Mouse (Mus musculus) stomach, embryonic 14.5 days (tissue): ENCODE results near the gene Crybb2. TPM values are rescaled to one million over a fixed set of nuclear protein-coding genes. Genes with fewer than 3 reads are reported as not detected.
A peak's percentile ranks its signal among the peaks of the same experiment; 100 is the strongest.

Experiments used
- ATAC-seq: fragments of 200-750 bp; cut with Nextera tagmentation; 2 replicates; pipeline ENCODE4 v1.8.0; 2017; ENCODE audit warnings: low read depth, moderate TSS enrichment; ENCODE audit not compliant: insufficient number of reproducible peaks, insufficient read depth, low FRiP score
- H3K27ac ChIP-seq: fragments of 300-500 bp; sonication (generic); 2 replicates; pipeline ENCODE4 v1.5.1; 2014; ENCODE audit warnings: mild to moderate bottlenecking, low read length, moderate library complexity, mixed read lengths
- H3K27me3 ChIP-seq: fragments of 300-500 bp; sonication (generic); 2 replicates; pipeline ENCODE4 v1.6.1; 2014; ENCODE audit warnings: low read length, control low read depth, mixed read lengths; ENCODE audit not compliant: control insufficient read depth, insufficient read depth
- H3K36me3 ChIP-seq: fragments of 300-500 bp; sonication (generic); 2 replicates; pipeline ENCODE4 v1.6.1; 2014; ENCODE audit warnings: mild to moderate bottlenecking, control low read depth, low read length, moderate library complexity, mixed read lengths; ENCODE audit not compliant: control insufficient read depth, insufficient read depth
- H3K4me1 ChIP-seq: fragments of 300-500 bp; sonication (generic); 2 replicates; pipeline ENCODE4 v1.6.1; 2014; ENCODE audit warnings: low read length, control low read depth, mixed read lengths; ENCODE audit not compliant: control insufficient read depth, insufficient read depth
- H3K4me2 ChIP-seq: fragments of 300-500 bp; sonication (generic); replicated peaks from 2 replicates; pipeline ENCODE4 v1.6.1; 2014; ENCODE audit warnings: low read depth, low read length, control low read depth
- H3K4me3 ChIP-seq: fragments of 300-500 bp; sonication (generic); 2 replicates; pipeline ENCODE4 v1.5.1; 2014; ENCODE audit warnings: low read depth, low read length, control low read depth
- H3K9ac ChIP-seq: fragments of 300-500 bp; sonication (generic); replicated peaks from 2 replicates; pipeline ENCODE4 v1.6.1; 2014; ENCODE audit warnings: low read depth, mild to moderate bottlenecking, control low read depth, low read length, moderate library complexity, mixed read lengths
- H3K9me3 ChIP-seq: fragments of 300-500 bp; sonication (generic); 2 replicates; pipeline ENCODE4 v1.6.1; 2016; ENCODE audit warnings: low read depth, low read length, control low read depth; ENCODE audit not compliant: control insufficient read depth
- WGBS: fragments of 180-500 bp; shearing (Covaris S2); extraction: QIAGEN DNeasy Blood & Tissue Kit; methylation state at CpG from one replicate; pipeline ENCODE4 v1.1.7; 2014; 5-methylcytosine and 5-hydroxymethylcytosine counted together
- polyA plus RNA-seq: library from polyadenylated mRNA; unstranded; fragments of >200 nt; fragmentation: Nextera tagmentation; extraction: Ambion mirVana; gene quantifications from 2 replicates; pipeline ENCODE4 v1.2.1, GENCODE M21; 2014

Gene Crybb2
- not detected in 2 replicates for polyA plus RNA-seq

DNA sequence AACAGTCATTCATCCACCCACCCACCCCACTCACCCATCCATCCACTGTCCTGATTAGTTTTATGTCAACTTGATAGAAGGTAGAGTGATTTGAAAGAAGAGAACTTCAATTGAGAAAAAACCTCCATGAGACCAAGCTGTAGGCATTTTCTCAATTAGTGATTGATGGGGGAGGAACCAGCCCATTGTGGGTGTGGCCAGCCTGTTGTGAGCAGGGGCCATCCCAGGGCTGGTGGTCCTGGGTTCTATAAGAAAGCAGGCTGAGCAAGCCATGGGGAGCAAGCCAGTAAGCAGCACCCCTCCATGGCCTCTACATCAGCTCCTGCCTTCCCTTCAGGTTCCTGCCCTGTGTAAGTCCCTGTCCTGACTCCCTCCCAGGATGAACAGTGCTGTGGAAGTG, at the start of gene Crybb2:
Crybb2 (minus strand) TSS at position 101 of the 400 bp plus-strand sequence.
- Histone ChIP-seq H3K27ac (no peak within 1 kb of the TSS), H3K4me3 (no peak within 1 kb of the TSS), H3K9me3 (no peaks in the 10 kb centered on the region), H3K4me2 (no peak within 1 kb of the TSS), H3K36me3 (no peaks in the 10 kb centered on the region), H3K9ac (no peak within 1 kb of the TSS), H3K27me3 (no peaks in the 10 kb centered on the region), H3K4me1 (no peaks in the 10 kb centered on the region)
- no peak for ATAC-seq

- no peak overlapping the region for H3K9ac ChIP-seq
- no peak overlapping the region for H3K4me3 ChIP-seq
- no peak for ATAC-seq
- H3K36me3 ChIP-seq, result no peaks in the 10 kb centered on the region
- WGBS, result 68% methylated on average over 9 of the region's 9 CpGs
- H3K4me2 ChIP-seq, result no peak overlapping the region
- 0 out of 2 replicates have a peak overlapping the region, but pooled peaks have one; percentile 29 for H3K27ac ChIP-seq
- peaks cover 33% of the 10 kb centered on the region for H3K4me1 ChIP-seq
- no peaks in the 10 kb centered on the region for H3K9me3 ChIP-seq
- no peaks in the 10 kb centered on the region for H3K27me3 ChIP-seq
Observed at GRCm38 (mm10) chr5:113119291-113119690, 49.4 kb upstream of the Crybb2 start.

- peak; percentile 48; the same call in 1 of the 2 replicates for ATAC-seq
- Histone ChIP-seq H3K36me3 (no peaks in the 10 kb centered on the region), H3K27me3 (no peaks in the 10 kb centered on the region), H3K9me3 (no peaks in the 10 kb centered on the region), H3K4me1 (peaks cover 37% of the 10 kb centered on the region), H3K4me2 (no peak overlapping the region), H3K4me3 (no peak overlapping the region), H3K27ac (0 out of 2 replicates have a peak overlapping the region, but pooled peaks have one; percentile 29), H3K9ac (no peak overlapping the region)
- 38% methylated on average over 6 of the region's 6 CpGs for WGBS
Observed at GRCm38 (mm10) chr5:113118695-113119094, 48.8 kb upstream of the Crybb2 start.

DNA sequence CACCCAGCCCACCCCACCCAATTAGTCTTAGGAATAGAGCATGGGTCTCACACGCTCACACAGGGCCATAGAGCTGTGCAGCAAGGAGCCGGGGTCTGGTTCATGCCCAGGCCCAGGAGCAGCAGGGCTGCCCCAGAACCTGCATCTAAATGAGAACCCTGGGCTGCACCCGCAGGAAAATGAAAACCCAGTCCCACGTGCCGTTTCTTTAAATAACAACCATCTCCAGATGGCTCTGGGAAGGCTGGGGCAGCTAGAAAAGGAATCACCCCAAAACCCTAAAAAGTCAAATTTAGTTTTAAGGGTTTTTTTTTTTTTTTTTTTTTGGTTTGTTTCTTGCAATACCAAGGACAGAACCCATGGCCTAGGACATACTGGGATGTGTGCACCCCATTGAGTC, 47.4 kb upstream of the Crybb2 start:
- no peak for ATAC-seq
- WGBS, result 88% methylated on average over 5 of the region's 5 CpGs

DNA sequence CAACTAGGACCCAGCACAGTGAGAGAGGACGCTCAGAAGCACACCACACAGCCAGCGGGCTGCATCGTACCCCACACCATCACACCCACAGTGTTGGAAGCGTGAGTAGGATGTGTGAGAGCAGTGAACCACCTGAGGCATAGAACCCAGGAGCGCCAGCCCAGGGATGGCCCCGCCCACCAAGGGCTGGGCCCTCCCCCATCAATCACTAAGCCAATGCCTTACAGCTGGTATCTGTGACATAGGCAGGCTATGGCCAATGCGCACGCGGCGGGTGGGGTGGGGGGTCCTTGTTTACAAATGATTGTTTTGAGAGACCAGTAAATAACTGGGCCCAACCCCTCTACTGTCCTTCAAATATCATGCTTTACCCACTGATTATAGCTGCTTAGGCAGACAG, 46.0 kb upstream of the Crybb2 start:
- ATAC-seq, result no peak
- no peaks in the 10 kb centered on the region for H3K9me3 ChIP-seq
- no peaks in the 10 kb centered on the region for H3K27me3 ChIP-seq
- H3K9ac ChIP-seq, result no peak overlapping the region
- peaks cover 35% of the 10 kb centered on the region for H3K4me1 ChIP-seq
- H3K4me2 ChIP-seq, result no peak overlapping the region
- no peak overlapping the region for H3K4me3 ChIP-seq
- 59% methylated on average over 10 of the region's 10 CpGs for WGBS
- no peak overlapping the region for H3K27ac ChIP-seq
- H3K36me3 ChIP-seq, result no peaks in the 10 kb centered on the region

More for the DNA sequence above, 47.4 kb upstream of the Crybb2 start:
- no peak overlapping the region for H3K4me3 ChIP-seq
- H3K9ac ChIP-seq, result no peak overlapping the region
- H3K27me3 ChIP-seq, result no peaks in the 10 kb centered on the region
- H3K4me2 ChIP-seq, result no peak overlapping the region
- no peak overlapping the region for H3K27ac ChIP-seq
- no peaks in the 10 kb centered on the region for H3K9me3 ChIP-seq
- H3K4me1 ChIP-seq, result peaks cover 41% of the 10 kb centered on the region
- H3K36me3 ChIP-seq, result no peaks in the 10 kb centered on the region

- Histone ChIP-seq H3K27me3 (no peaks in the 10 kb centered on the region), H3K4me1 (peaks cover 28% of the 10 kb centered on the region), H3K9me3 (no peaks in the 10 kb centered on the region), H3K27ac (peak overlapping the region; percentile 61), H3K36me3 (no peaks in the 10 kb centered on the region), H3K4me2 (no peak overlapping the region), H3K4me3 (no peak overlapping the region), H3K9ac (no peak overlapping the region)
- no peak for ATAC-seq
- WGBS, result 43% methylated on average over 20 of the region's 20 CpGs
Observed at GRCm38 (mm10) chr5:113114264-113115225, 44.6 kb upstream of the Crybb2 start.

DNA sequence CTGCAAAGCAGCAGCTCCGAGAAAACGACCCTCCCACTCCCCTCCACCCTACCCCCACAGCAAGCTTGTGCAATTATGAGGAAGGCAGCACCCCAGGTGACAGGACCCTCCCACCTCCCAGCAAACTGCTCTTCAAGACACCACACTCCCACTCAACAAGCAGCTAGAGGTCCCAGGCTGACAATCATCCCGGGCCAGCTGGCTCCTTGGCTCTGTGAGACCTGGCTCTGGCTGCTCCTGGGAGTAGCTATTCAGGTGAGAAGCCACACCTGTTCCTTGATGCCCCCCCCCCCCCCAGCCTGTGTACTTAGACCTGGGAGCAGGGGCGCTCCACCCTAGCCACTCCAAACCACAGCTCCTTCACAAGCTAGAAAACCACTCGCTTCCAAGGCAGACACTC, 43.2 kb upstream of the Crybb2 start:
- Histone ChIP-seq H3K4me3 (no peak overlapping the region), H3K4me2 (0 out of 2 replicates have a peak overlapping the region, but pooled peaks have one; percentile 0), H3K27ac (peak overlapping the region; percentile 64), H3K4me1 (peaks cover 24% of the 10 kb centered on the region), H3K9ac (no peak overlapping the region; the same call in 1 of the 2 replicates), H3K27me3 (no peaks in the 10 kb centered on the region), H3K9me3 (no peaks in the 10 kb centered on the region), H3K36me3 (no peaks in the 10 kb centered on the region)
- 29% methylated on average over 5 of the region's 5 CpGs for WGBS
- peak; percentile 72 for ATAC-seq

DNA sequence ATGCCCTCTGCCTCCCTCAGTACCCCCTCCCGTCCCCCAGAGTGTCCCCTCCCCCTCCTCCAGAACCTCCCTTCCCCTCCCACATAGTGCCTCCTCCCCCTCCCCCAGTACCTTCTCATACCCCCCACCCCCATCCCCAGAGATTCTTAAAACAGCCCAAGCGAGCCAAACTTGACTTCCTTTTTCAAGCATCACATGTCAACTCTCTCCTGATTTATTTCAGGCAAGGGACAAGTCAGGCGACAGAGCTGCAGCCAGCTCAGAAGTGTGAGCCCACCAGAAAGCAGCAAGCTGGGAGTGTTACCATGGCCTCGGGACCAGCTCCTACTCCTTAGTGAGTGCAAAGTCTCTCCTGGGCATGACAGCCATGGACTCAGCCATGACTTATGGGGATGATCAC, 41.4 kb upstream of the Crybb2 start:
- 14% methylated on average over 4 of the region's 4 CpGs for WGBS
- Histone ChIP-seq H3K27ac (no peak overlapping the region), H3K4me1 (peaks cover 25% of the 10 kb centered on the region), H3K27me3 (no peaks in the 10 kb centered on the region), H3K9me3 (no peaks in the 10 kb centered on the region), H3K4me3 (no peak overlapping the region), H3K4me2 (no peak overlapping the region), H3K36me3 (no peaks in the 10 kb centered on the region), H3K9ac (no peak overlapping the region)
- ATAC-seq, result no peak
